Mouse (Mus musculus): Measurements from ENCODE around the gene Obp2a.
"Not testable (repeated sequence)": the region's sequence is repeated elsewhere in the genome, so short reads cannot be mapped to it uniquely, and the experiment has no call there.

- TF ChIP-seq CTCF (IDR thresholded peaks at IDR 0.05; ENCODE audit: borderline replicate concordance, insufficient read depth, low read length); POLR2A (IDR thresholded peaks at IDR 0.05; ENCODE audit: low read depth, low read length): not testable (repeated sequence)
Measured at GRCm38 (mm10) chr2:25709791-25710190, 9.9 kb downstream of the Obp2a start.

Measured in embryonic fibroblast, embryonic 13.5 days (primary cell).